Mouse (Mus musculus) kidney, adult 18-20 months (tissue): ENCODE measurements around the gene Sept4.

Experiments used
- DNase-seq: peaks from one replicate; pipeline ENCODE4 v3.0.0; 2021

The Sept4 gene

DNA sequence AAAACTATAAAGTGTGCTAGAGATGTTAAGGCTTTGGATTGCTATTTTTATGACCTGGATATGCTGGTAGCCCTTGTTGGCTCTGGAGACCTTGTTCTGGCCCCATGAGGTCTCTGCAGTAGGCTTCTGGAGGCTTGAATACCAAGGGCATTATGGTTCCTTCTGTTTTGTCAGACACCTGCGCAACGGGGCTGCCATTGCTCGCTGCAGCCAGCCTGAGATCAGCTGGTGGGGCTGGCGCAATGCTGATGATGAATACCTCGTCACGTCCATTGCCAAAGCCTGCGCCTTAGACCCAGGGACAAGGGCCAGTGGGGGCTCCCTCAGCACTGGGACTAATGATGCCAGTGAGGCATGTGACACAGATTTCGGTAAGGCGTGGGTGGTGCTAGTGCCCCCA, 33.5 kb downstream of the Sept4 start:
- no peak for DNase-seq

DNA sequence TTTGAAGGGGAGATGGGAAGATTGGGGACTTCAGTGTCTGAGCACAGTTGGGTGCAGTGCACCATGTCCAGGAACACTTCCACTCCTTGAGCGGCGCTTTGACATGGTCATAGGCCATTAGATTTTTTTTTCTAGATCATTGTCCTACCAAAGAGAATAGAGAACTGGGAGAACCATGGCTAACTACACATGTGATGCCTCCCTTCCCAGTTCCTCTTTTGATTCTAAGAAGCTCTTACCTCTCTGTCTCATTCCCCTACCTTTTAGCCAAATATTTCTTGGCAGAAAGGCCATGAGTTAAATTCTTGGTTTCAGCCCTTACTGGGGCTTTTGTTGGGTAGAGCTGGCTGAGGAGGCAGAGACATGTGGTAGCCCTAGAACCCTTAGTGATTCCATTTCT, 34.9 kb downstream of the Sept4 start:
- DNase-seq: no peak

DNA sequence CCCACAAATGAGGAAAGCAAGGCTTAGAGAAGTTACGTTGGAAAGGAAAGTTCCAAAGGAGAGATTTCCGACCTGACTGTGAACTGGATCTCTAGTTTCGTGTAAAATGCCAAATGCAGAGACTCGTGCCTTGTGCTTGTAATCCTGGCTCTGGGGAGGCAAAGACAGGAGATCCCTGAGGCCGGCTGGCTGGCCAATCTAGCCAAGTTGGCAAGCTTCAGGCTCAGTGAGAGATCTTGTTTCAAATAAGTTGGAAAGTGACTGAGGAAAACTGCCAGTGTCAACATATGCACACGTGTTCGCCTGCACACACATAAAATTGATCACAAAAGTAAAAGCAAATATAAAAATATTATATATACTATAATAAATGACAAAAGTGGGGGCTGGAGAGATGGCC, 40.6 kb downstream of the Sept4 start:
- DNase-seq: no peak

GRCm38 (mm10) chr11:87611547-87611946, 42.8 kb downstream of the Sept4 start:
- no peak for DNase-seq

- peak; percentile 1 for DNase-seq
Measured at GRCm38 (mm10) chr11:87613972-87614371, 45.3 kb downstream of the Sept4 start.

DNA sequence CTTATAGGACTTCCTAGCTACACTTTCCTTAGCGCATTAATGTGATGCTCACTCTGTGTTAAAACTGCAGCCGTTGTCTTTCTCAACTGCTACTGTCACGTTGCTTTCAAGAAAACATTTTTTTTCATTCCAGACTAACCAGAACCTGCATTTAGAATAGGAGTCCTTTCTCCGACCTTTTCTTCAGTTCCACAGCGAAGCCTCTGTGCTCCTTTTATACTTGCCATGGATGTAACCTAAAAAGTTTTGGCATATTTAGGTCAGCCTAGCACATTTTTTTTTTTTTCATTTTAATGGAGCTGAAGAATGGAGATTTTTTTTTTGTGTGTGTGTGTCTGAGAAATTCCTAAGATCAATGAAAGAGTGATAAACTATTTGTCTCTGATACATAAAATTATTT, 46.8 kb downstream of the Sept4 start:
- no peak for DNase-seq

GRCm38 (mm10) chr11:87615952-87616351, 47.2 kb downstream of the Sept4 start:
- no peak for DNase-seq

GRCm38 (mm10) chr11:87616790-87617474, 48.2 kb downstream of the Sept4 start, which contains the start of gene Hsf5:
Gene Hsf5, plus strand, starts transcription at chr11:87617164.
- DNase-seq: peak; percentile 2

DNA sequence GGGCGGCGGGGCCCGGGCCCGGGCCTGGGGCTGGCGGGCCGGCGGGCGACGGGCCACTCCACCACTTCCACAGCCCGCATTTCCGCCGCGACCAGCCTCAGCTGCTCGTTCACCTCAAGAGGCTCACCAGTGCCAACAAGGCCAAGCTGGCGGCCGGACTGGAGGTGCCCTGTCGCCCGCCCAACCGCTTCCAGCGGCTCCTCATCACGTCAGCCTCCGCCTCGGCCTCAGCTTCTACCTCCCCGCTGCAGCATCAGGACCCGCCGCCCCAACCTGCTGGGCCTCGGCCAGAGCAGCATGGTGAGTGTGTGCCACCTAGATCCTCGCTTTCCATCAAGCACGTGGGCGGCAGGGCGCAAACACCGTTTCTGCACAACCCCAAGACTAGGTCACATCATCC, 48.9 kb downstream of the Sept4 start:
- DNase-seq: peak; percentile 2

DNA sequence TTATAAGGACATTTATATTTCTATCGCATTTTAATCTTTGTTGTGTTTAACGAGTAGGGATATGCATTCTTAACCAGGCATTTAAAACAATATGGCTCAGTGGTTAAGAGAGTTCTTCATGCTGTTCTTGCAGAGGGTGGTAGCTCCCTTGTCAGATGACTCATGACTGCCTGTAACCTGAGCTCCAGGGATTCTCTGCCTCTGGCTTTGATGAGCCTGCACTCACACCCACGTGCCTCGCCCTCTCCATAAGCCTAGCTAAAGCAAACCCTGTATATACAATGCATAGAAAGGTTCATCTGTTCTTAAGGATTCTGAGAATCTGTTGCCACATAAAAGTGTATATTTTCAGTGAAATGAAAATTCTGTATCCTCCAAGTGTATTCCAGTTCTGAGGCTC, 54.5 kb downstream of the Sept4 start:
- DNase-seq: no peak

DNA sequence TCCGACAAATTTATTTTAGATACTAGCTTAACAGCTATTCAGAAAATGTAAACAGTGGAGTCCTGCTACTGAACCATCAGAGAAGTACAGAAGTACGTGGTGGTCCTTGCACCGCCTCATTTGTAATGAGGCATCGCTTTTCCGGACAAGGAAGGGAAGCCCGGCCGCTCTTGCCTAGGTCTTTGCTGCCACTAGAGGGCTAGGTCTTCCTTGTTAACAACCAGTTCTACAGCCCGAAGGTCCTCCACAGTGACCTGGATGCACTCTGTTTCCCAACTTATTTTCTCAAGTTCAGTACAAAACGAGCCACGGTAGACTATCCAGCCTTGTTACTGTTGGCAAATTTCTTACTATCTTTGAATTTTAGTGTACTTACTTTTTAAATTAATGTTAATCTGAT, 61.2 kb downstream of the Sept4 start:
- peak; percentile 35 for DNase-seq

DNA sequence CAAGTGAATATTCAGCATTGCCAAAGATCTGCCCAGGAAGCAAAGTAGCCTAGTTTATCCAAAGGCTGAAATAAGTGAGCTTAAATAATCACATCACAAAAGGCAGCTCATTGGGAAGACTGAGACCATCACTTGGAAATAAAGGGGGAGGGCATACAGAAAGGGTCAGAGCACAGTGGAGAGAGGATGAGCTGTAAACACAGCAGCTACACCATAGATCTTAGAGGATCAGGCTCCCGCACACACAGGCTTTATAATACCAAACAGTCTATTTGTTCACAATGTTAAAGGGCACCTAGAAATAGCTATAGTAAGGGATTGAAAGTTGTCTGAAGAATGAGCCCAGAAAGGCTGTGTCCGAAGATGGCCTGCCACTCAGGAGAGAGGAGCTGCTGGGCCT, 70.1 kb downstream of the Sept4 start:
- no peak for DNase-seq

- peak; percentile 77 for DNase-seq
Measured at GRCm38 (mm10) chr11:87639206-87639605, 70.5 kb downstream of the Sept4 start.
